Mouse (Mus musculus) testis, adult 2 months (tissue): ENCODE results near the gene Tex22. TPM values are rescaled to one million over a fixed set of nuclear protein-coding genes. Genes with fewer than 3 reads are reported as not detected.

ENCODE experiments used
- H3K27ac ChIP-seq: fragments of 200-500 bp; 2 replicates; pipeline ENCODE4 v1.5.1; 2012; ENCODE audit warnings: low read depth, low read length; ENCODE audit not compliant: control insufficient read depth, insufficient read depth
- H3K27me3 ChIP-seq: fragments of 200-500 bp; 2 replicates; pipeline ENCODE4 v1.6.1; 2012; ENCODE audit warnings: mild to moderate bottlenecking, low read length, moderate library complexity; ENCODE audit not compliant: control insufficient read depth, insufficient read depth
- H3K36me3 ChIP-seq: fragments of 200-500 bp; 2 replicates; pipeline ENCODE4 v1.6.1; 2012; ENCODE audit warnings: mild to moderate bottlenecking, low read length; ENCODE audit not compliant: control insufficient read depth, insufficient read depth
- H3K4me1 ChIP-seq: fragments of 200-500 bp; 2 replicates; pipeline ENCODE4 v1.6.1; 2012; ENCODE audit warnings: low read length; ENCODE audit not compliant: control insufficient read depth, insufficient read depth
- H3K4me3 ChIP-seq: fragments of 200-500 bp; 2 replicates; pipeline ENCODE4 v1.5.1; 2012; ENCODE audit warnings: low read depth, mild to moderate bottlenecking, low read length, moderate library complexity, mixed read lengths; ENCODE audit not compliant: control insufficient read depth
- CTCF ChIP-seq: fragments of 200-500 bp; IDR thresholded peaks from 2 replicates; pipeline ENCODE4 v1.5.1; 2012; ENCODE audit warnings: low read depth, mild to moderate bottlenecking, inconsistent platforms, low read length, moderate library complexity; ENCODE audit not compliant: control insufficient read depth, insufficient read depth, insufficient replicate concordance
- POLR2A ChIP-seq: fragments of 200-500 bp; IDR thresholded peaks from 2 replicates; pipeline ENCODE4 v1.6.1; 2012; ENCODE audit warnings: low read depth, mild to moderate bottlenecking, inconsistent platforms, low read length, moderate library complexity; ENCODE audit not compliant: control insufficient read depth
- polyA plus RNA-seq: library from polyadenylated mRNA; depleted of rRNA; stranded (reverse); fragments of >200 nt; gene quantifications from 2 replicates; pipeline ENCODE4 v1.2.3, GENCODE M21; 2012; rRNA removed

The Tex22 gene
- polyA plus RNA-seq, 1 experiment: 451 TPM

DNA sequence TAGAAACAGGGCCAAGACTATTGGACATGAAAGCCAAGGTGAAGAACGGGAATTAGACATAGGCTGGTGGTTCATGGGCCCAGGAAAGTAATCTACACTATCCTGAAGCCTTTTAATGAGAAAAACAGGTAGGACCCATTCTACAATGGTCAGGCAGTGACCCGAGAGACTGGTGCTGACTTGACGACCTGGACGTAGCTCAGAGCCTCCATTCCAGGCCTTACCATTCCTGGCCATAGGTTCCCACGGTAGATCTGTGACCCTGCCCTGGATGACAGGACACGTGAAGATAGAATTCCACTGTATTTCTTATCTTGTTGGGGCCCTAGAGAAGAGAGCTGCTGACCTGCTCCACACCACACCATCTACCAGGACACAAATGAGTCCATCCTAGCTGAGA lies 64.0 kb downstream of the Tex22 start:
- Histone ChIP-seq H3K36me3 (peaks cover 2% of the 10 kb centered on the region; the same call in 1 of the 2 replicates), H3K27ac (peak overlapping the region; percentile 27; the same call in 1 of the 2 replicates), H3K4me3 (peak overlapping the region; percentile 95), H3K27me3 (no peaks in the 10 kb centered on the region), H3K4me1 (peaks cover 21% of the 10 kb centered on the region)
- TF ChIP-seq POLR2A (no peak), CTCF (no peak)

Other genes with a start within 250 kb of the Tex22 start
- gene Cdca4, start 245.1 kb upstream of the Tex22 start, polyA plus RNA-seq: 23.7 and 23.9 TPM in 2 replicates
- 1.7 and 1.9 TPM in 2 replicates for gene Gpr132, start 206.3 kb upstream of the Tex22 start, polyA plus RNA-seq
- 9.4 and 10.9 TPM in 2 replicates for gene Jag2, start 144.7 kb upstream of the Tex22 start, polyA plus RNA-seq
- gene Nudt14, start 132.4 kb upstream of the Tex22 start, polyA plus RNA-seq: 14.8 and 15.6 TPM in 2 replicates
- gene Btbd6, start 98.0 kb upstream of the Tex22 start, polyA plus RNA-seq: 5.5 and 7.5 TPM in 2 replicates
- gene Brf1, start 73.8 kb upstream of the Tex22 start, polyA plus RNA-seq: 67.1 and 67.8 TPM in 2 replicates
- 216 and 228 TPM in 2 replicates for gene Pacs2, start 60.0 kb upstream of the Tex22 start, polyA plus RNA-seq
- 57.9 and 63.9 TPM in 2 replicates for gene Mta1, start 23.8 kb downstream of the Tex22 start, polyA plus RNA-seq
- gene Crip2, start 65.7 kb downstream of the Tex22 start, polyA plus RNA-seq: 178 and 179 TPM in 2 replicates
- 30.4 and 106 TPM in 2 replicates for gene Crip1, start 71.8 kb downstream of the Tex22 start, polyA plus RNA-seq
- gene Tedc1, start 81.9 kb downstream of the Tex22 start, polyA plus RNA-seq: 46.9 and 48.0 TPM in 2 replicates
- 1.0 and 1.3 TPM in 2 replicates for gene Tmem121, start 111.4 kb downstream of the Tex22 start, polyA plus RNA-seq